Mouse (Mus musculus): ENCODE measurements at regions not wholly inside any gene's neighbourhood (a gene's known extent, or its start where the extent isn't known, plus 50 kb on each side); places are given as distances from the start of the nearest gene placed in this dataset.
"Not testable (repeated sequence)": the region's sequence is repeated elsewhere in the genome, so short reads cannot be mapped to it uniquely, and the experiment has no call there.

- DNase-seq = not testable (repeated sequence)
These were observed 100.0 kb downstream of the Raet1d start for GRCm38 (mm10) chr10:22460386-22460785.

DNA sequence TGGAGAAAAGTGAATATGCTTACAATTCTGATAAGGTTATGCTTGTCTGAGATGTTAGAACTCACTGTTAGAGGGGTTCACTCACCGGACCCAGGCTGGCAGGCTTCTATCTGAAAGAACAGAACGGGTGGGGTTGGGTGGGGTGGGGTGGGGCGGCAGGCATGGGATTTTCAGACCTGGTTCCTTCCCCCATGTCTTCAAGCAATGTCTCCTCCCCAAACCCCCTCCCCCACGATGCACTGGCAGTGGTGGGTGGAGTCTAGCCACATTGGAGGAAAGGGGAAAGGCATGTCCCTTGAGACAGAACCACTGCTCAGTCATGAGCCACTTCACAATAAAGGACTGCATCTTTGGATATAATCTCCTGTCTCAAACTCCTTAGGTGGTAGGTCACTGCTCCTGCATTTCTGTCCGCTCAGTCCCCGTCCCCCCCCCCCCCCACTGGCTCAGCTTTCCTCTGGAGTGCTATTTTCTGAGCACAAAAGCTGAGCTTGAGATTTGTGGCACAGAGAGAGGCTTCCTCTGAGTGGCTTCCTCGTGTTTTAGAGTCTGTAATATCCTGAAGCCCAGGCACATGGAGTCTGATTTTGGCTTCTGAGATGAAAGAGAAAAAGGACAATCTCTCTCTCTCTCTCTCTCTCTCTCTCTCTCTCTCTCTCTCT, 100.6 kb downstream of the Raet1d start:
- not testable (repeated sequence) for DNase-seq

GRCm38 (mm10) chr10:22461480-22462050, 101.2 kb downstream of the Raet1d start:
- DNase-seq = not testable (repeated sequence)

GRCm38 (mm10) chr10:22471722-22472330, 111.5 kb downstream of the Raet1d start:
- DNase-seq = not testable (repeated sequence)

DNA sequence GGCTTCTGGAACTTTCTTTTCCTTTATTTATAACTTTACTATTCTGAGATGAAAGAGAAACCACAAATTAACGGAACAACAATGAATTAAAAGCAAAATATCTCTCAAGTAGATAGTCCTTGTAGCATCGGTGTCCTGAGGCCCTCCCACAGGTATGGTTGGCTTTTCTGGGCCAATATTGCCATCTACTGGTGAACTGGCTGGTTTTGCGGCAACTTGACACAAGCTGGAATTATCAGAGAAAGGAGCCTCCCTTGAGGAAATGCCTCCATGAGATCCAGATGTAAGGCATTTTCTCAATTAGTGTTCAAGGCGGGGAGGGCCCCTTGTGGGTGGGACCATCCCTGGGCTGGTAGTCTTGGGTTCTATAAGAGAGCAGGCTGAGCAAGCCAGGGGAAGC, 119.5 kb downstream of the Raet1d start:
- peak; percentile 2 to 36 for DNase-seq

- not testable (repeated sequence) for DNase-seq
These were observed 126.7 kb downstream of the Raet1d start for GRCm38 (mm10) chr10:22487071-22487470.

DNA sequence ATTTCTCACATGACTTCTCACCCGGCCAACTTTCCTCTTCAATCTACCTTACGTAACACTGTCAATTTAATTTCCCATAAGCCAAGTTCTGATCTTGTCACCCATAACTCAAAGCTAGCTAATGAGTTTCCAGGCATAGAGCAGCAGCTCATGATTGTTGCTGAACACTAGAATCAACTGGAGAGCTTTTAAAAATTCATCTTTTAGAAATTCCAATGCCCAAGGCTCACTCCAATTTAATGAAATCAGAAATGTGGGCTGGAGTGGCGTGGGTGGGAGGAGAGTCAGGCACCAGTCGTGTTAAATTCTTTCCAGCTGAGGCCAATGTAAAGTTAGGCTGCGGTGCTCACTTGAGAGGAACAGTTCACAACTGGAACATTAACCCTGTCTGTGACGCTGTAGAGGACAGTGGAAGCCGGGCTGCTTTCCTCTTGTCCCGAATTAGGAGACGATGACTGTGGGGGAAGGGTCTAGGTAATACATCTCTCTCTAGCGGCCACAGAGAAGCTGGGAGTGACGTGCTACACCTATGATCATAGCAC, 131.5 kb downstream of the Raet1d start:
- DNase-seq = not testable (repeated sequence)

- DNase-seq = no peak
These were observed 135.7 kb downstream of the Raet1d start for GRCm38 (mm10) chr10:22495975-22496496.

All from heart, adult 18-20 months (tissue).